Mouse (Mus musculus): ENCODE results near the gene Ermn. TPM values are rescaled to one million over a fixed set of nuclear protein-coding genes. Genes with fewer than 3 reads are reported as not detected.

Gene Ermn
- total RNA-seq (2021), result not detected
- polyA plus RNA-seq (2012; rRNA removed), result not detected in 2 replicates
- long read RNA-seq, result 0 reads

DNA sequence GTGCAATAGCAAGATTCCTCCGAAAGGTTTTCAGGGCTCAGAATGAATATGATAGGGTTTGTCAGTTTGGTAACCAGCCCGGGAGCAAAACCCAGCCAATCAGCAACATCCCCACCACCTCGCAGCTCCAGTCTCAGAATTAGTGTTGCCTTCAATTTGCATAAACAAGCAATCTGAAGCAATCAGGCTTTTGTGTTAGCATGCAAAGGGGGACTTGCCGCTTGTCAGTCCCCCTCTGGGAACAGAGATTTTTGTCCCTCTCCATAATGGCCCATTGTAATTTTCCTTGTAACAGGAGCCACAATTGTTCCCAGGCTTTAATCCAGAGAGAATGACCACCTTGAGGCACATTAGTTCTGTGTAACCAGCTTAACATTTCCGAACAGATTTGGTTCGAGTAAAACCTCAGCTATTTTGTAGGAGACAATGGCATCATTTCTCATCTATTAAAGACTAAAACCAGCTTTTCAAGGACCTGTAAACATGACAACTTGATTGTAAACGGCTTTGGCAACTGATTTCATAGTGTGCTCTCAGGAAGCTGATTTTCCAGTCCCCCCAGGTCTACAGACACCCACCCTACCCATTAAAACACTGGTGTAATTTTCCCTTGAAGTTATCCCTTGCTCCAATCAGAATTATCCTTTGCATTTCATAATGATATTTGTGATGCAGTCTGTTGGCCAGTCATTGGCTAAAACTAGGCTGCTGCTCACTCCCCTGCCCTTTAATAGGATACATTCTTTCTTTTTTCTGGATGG, at the start of gene Ermn:
TSS of gene Ermn (minus strand) at position 44 of the 761 bp plus-strand sequence.
- DNase-seq, result no peak

DNA sequence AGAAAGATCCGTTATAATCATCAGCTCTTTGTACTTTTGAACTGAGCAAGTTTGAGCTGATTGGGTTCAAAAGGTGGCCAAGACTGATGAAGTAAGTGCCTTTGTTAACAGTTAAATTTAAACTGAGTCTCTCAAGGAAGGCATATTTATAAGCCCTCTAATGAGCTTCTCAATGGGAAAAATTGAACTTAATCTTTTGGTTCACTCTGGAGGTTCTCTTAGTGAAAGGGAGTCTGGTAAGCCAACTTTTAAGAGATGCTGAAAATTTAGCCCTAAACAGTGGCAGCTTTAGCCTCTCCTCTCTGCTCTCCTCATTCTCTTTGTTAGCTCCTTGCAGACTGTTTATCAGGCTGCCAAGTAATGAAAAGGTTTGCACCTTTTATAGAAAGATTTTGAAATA, 42.2 kb upstream of the Ermn start:
- no peak for DNase-seq

DNA sequence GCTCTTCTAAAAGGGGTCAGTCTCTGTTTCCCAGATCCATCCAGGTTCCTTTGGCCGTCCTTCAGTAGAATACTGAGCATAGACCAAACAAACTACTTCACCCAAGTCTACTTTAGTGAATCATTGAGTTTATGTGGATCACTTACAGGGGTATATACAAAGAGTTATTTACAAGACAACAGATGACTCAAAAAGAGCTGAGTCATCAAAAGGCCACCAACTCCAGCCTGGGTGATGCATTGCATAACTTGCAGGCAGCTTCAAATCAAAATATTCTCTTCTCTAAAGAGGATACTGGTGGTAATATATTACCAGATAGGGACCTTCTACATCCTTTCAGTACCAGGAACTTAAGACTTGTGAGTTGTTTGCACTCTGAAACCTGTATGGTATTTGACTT, 33.8 kb upstream of the Ermn start:
- DNase-seq, result no peak

DNA sequence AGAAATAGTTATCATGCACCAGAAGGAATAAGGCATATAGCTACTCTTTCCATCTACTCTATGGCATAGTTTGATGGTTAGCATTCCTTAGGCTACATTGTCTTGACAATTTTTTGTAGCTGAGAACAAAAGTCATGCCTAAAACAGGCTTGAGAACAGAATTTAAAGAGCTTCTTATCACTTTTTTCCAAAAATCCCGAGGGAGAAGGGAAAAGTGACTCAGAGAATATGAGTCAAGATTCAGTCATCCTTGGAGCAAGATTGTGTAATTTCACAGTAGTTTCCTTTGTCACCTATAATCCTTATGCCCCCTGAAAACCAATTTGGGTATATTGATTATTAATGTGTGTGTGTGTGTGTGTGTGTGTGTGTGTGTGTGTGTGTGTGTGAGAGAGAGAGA, 27.2 kb upstream of the Ermn start:
- peak; percentile 22 for DNase-seq

GRCm38 (mm10) chr2:58055383-58055782, 2.7 kb upstream of the Ermn start:
- DNase-seq, result peak; percentile 70

DNA sequence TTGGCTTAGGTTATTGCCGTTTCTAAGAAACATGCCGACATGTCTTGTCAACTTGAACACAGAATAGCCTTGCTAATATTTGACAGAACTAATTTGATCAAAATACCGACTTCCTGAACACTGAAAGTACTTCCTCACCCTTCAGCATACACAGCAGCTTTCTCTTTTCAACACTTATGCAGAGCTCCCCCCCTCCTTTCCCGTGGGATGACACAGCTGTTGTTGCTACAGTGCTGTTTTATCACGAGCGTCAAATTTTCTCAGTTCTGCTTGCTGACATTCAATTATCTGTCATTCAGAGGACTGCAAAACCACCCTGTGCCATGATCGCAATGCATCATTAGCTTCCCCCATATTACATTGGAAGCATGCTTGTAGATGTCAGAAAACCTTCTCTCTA, 10.8 kb downstream of the Ermn start:
- no peak for DNase-seq

DNA sequence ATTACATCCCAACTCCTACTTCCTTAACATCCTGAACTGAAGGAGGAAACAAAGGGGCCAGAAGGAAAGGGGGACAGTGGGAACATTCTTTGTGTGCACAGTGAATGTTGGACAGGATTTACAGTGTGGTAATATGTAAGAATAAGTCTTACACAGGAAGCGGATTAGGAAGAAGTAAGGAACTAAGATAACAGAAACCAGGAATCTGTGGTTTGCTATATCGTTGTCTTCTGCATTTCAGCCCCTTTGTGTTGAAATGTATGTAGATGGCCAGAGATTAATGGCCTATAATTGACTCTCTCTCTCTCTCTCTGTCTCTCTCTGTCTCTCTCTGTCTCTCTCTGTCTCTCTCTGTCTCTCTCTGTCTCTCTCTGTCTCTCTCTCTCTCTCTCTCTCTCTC, 15.7 kb downstream of the Ermn start:
- DNase-seq, result no peak

DNA sequence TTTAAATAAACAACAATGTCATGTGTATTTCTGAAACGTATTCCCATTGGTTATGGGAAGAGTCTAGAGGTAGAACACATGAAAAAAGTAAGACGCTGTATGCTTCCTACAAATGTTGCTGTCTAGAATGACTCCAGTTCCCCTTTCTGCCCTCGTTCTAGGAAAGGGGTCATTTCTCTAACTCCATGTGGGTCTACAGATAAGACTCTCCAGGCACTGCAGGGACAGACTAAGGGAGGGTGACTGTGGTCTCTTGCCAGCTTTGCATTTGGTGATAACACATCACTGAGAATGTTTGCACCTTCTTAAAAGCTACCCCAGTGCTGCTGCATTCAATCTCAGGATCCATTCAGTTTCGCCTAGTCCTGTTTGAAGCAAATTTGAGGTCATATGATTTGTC, 17.0 kb downstream of the Ermn start:
- no peak for DNase-seq

DNA sequence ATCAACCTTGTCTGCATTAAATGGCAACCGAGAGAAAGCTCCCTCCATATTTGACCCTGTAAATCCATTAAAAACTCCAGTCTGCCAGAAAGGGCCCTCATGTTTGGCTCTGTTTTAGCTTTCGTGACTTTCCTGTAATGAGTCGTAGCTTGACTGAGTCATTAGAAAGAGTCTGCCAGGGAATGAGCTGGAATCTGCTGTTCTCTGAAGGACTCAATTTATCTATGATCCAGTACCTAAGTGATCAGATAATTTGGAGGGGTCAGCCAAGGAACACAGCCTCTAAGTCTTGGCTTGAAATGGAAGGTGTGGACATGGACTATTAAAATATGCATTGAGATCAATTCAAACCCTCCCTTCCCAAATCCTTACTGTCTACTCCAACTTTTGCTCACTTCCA, 21.2 kb downstream of the Ermn start:
- DNase-seq, result peak; percentile 52

- DNase-seq, result peak; percentile 8
Measured at GRCm38 (mm10) chr2:58029404-58029803, 23.3 kb downstream of the Ermn start.

- no peak for DNase-seq
Measured at GRCm38 (mm10) chr2:58026740-58027139, 25.9 kb downstream of the Ermn start.

GRCm38 (mm10) chr2:58023556-58023955, 29.1 kb downstream of the Ermn start:
- no peak for DNase-seq

DNA sequence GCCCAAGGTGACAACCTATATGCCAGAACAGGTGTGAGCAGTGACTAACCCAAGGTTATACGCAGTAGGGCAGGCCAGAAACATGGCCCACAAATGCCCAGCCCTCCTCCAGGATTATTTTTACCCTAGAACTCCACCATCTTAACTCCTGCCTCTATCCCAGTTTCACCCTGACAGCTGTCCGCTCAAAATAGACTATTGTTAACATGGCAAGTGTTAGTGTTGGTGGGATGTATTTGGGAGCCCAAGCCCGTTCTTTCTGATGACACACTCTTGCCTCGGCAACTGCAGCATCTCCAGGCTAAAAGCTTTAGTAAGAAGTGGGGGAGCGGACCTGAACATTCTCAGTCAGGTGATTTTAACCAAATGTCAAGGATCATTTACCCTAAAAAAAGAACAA, 45.6 kb downstream of the Ermn start:
- no peak for DNase-seq

DNA sequence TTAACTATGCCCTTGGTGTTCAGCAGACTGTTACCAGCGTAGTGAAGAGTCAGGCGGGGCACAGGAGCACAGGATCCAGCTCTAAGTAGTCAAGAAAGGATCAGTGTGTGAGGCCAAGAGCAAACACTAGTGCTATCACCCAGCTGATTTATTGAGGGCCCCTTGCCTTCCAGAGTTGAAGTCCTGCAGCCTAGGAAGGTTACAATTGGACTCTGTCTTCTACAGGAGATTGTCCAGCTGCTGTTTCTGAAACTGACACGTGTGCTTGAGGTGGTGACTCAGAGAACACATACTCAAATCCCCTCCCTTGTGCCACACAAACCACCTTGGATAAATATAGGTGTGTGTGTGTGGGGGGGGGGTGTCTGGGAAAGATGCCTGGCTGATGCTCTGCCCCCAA, 51.2 kb downstream of the Ermn start:
- DNase-seq, result no peak

DNA sequence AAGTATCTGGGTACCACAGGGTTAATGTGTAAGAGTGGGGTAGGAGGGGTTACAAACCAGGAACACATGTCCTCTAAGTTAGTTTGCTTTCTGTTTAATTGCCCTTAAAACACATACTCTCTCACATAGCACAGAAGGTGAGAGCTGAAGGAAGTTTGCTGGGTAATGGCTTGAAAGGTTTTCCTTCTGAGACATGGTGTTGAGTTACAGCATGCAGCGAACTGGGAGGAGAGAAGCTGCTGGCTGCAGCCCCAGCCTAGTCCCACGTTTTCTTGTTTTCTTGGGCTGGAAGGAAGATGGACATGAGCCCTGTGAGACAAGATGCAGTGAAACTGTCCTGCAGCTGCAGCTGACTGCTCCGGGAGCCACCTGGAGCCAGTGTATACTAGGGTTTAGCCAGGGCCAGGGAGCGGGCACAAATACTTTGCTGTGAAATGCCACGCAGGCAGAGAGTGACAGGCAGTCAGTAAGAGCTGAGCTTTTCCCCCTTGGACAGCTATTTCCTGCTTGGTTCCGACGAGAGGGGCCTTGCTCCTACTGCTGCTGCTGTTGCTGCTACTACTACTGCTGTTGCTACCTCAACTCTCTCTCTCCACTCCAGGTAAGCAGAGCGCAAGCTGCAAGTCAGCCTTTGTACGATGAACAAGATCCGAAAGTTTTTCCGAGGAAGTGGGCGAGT, 54.8 kb downstream of the Ermn start, which contains the start of gene Galnt5:
TSS of gene Galnt5 (plus strand) at position 133 of the 679 bp plus-strand sequence.
- no peak for DNase-seq

Other genes with a start within 250 kb of the Ermn start
- not detected for gene Galnt5, start 55.0 kb downstream of the Ermn start, total RNA-seq (2021)
- not detected in 2 replicates for gene Galnt5, start 55.0 kb downstream of the Ermn start, polyA plus RNA-seq (2012; rRNA removed)
- 10 to 100 TPM in 1 of 2 experiments, 1 to 10 TPM in 1; 9.8 to 17.1 TPM for gene Cytip, start 142.7 kb upstream of the Ermn start, total RNA-seq (2021)
- gene Cytip, start 142.7 kb upstream of the Ermn start, polyA plus RNA-seq (2012; rRNA removed), result 5.0 and 7.0 TPM in 2 replicates